Mouse (Mus musculus): Measurements from ENCODE around the gene Slc22a4. TPM values are rescaled to one million over a fixed set of nuclear protein-coding genes. Genes with fewer than 3 reads are reported as not detected.

The Slc22a4 gene
- polyA plus RNA-seq (2014; fragmentation: Illumina TruSeq; extraction: RNeasy Lipid Tissue Mini Kit (QIAGEN cat#74804); ENCODE audit: low read depth, low replicate concordance): 8.9 TPM

DNA sequence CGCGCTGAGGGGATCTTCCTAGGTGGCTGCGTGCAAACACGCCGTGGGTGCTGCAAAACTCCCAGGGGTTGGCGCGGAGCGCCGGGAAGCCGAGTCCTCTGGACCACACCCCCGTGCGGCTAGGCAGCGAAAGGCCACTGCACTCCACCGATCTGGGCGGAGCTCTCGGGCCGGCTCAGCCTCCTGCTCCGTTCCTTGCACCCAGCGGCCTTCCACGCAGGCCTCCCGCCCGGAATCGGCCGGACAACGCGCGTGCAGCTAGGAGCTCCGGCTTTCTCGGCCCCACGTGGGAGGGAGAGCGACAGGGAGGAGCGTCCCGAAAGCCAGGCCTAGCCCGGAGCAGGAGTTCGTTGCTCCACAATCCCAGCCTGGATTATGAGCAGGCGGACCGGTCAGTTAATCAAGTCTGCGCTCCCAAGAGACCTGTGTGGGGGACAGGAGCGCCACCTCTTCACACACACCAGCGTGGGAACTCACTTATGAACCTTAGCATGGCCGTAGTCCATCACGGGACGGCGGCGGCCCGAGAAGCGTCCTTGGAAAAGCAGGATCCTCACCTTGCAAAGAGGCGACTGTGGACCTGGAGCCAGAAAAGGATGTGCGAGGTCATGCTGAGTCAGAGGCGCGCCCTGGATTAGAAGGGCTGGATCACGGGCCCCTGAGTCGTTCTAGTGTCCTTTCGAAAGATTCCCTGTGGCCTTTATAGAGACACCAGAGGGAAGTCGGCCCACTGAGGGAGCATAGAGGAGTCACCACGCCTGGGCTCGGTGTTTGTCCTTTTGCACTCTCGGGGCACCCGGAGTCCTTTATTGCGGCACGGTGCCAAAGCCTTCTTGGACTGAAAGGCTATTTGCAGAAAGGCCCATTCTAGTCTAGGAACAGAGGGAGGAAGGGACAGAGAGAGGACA, at the start of gene Slc22a4:
Gene Slc22a4 (minus strand): TSS at position 47 of the 908 bp plus-strand sequence.

DNA sequence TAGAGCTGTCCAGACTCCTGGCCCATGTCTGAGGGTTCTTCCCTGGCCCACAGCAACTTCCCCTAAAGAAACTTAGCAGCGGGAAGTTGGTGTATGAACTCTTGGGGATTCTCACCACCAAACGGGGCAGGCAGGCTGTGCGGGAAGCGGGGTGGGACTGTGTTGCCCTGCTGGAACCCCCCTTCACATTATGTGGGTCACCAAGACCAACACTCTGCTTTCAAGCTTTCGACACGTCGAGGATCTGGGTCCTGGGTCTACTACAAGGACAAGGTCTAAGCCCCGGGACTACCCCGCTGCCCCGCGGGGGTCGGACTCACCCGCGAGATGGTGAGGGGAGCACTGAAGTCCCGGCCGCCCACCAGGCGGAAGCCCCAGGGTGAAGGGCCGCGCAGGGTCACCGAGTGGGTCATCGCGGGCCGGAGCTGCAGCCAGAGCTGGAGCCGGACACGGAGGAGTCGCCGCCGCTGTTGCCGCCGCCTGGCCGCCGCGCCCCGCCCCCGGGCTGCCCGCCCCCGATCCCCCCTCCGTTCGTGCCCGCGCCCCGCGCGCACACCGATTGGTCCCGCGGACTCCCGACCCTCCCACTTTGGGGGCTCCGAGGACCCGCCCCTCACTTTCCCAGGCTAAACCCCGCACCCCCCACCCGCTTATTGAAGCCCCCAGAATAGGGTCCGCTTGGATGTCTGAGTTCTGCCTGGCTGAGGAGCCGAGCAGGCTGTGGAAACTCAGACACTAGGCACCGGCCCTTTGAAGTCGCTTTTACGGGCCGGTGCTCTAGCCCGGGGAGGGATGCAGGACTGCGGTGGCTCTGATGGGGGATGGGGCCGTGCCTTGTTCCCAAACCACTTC, 40.9 kb upstream of the Slc22a4 start, which contains the start of gene Pdlim4:
Gene Pdlim4 (minus strand): TSS at position 495 of the 852 bp plus-strand sequence.

DNA sequence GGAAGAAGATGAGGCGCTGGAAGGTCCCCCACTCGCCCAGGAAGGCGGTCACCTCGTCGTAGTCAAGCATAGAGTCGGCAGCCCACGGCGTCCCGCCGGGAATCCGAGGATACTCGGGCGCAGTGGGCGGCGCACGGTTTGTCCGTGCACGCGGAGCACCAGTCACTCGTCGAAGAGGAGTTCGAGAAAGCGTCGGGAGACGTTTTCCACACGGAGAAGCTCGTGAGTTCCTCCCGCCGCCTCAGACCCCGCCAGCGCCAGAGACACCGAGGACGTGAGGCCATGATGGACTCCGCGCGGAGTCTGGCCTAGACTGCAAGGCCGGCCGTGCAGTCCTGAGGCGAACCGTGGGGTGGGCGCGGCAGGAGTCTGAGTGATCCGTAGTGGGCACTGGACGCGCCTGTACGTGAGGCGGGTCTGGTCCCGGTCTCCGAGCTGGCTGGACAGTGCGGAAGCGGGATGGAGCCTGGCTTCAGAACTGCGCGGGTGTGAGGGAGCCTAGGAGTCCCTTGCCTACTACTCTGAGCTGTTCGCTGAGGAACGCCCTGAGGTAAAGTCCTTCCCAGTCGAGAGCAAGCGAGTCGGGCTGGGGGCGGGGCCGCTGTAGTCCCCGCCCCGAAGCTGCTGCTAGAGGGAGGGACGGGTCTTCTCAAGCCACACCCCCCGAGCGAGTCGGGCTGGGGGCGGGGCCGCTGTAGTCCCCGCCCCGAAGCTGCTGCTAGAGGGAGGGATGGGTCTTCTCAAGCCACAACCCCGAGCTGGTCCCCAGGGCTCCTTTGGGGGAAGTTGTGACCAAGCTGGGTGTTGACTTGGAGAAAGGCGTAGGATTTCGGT, 47.9 kb downstream of the Slc22a4 start, which contains the start of gene Slc22a21:
Gene Slc22a21 (minus strand): TSS at position 545 of the 834 bp plus-strand sequence.

Other genes with a start within 250 kb of the Slc22a4 start
- 7.6 TPM for gene Gm12216, start 168.8 kb downstream of the Slc22a4 start, polyA plus RNA-seq (2014; fragmentation: Illumina TruSeq; extraction: RNeasy Lipid Tissue Mini Kit (QIAGEN cat#74804); ENCODE audit: low read depth, low replicate concordance)
- gene Slc22a5, start 136.4 kb downstream of the Slc22a4 start, polyA plus RNA-seq (2014; fragmentation: Illumina TruSeq; extraction: RNeasy Lipid Tissue Mini Kit (QIAGEN cat#74804); ENCODE audit: low read depth, low replicate concordance): 47.5 TPM
- 5.7 TPM for gene Slc22a21, start 47.8 kb downstream of the Slc22a4 start, polyA plus RNA-seq (2014; fragmentation: Illumina TruSeq; extraction: RNeasy Lipid Tissue Mini Kit (QIAGEN cat#74804); ENCODE audit: low read depth, low replicate concordance)
- 48.6 TPM for gene Pdlim4, start 40.9 kb upstream of the Slc22a4 start, polyA plus RNA-seq (2014; fragmentation: Illumina TruSeq; extraction: RNeasy Lipid Tissue Mini Kit (QIAGEN cat#74804); ENCODE audit: low read depth, low replicate concordance)
- 79.3 TPM for gene P4ha2, start 72.0 kb upstream of the Slc22a4 start, polyA plus RNA-seq (2014; fragmentation: Illumina TruSeq; extraction: RNeasy Lipid Tissue Mini Kit (QIAGEN cat#74804); ENCODE audit: low read depth, low replicate concordance)
- not detected for gene Csf2, start 221.6 kb upstream of the Slc22a4 start, polyA plus RNA-seq (2014; fragmentation: Illumina TruSeq; extraction: RNeasy Lipid Tissue Mini Kit (QIAGEN cat#74804); ENCODE audit: low read depth, low replicate concordance)
- gene Il3, start 239.2 kb upstream of the Slc22a4 start, polyA plus RNA-seq (2014; fragmentation: Illumina TruSeq; extraction: RNeasy Lipid Tissue Mini Kit (QIAGEN cat#74804); ENCODE audit: low read depth, low replicate concordance): not detected